Mouse (Mus musculus) forebrain, postnatal 0 days (tissue): ENCODE data around the gene Polr2b. TPM values are rescaled to one million over a fixed set of nuclear protein-coding genes. Genes with fewer than 3 reads are reported as not detected.

Experiments
- ATAC-seq: fragments of 200-750 bp; cut with Nextera tagmentation; 2 replicates; pipeline ENCODE4 v1.8.0; 2017; ENCODE audit warnings: mild to moderate bottlenecking, moderate library complexity
- DNase-seq: peaks from one replicate; pipeline ENCODE4 v3.0.0-alpha.2; 2015
- H3K27ac ChIP-seq: fragments of 300-500 bp; sonication (generic); 2 replicates; pipeline ENCODE4 v1.5.1; 2014; ENCODE audit warnings: low read depth, mild to moderate bottlenecking, antibody characterized with exemption, low read length, moderate library complexity, mixed read lengths
- H3K27me3 ChIP-seq: fragments of 300-500 bp; sonication (generic); 2 replicates; pipeline ENCODE4 v1.6.1; 2014; ENCODE audit warnings: mild to moderate bottlenecking, low read length, mixed read lengths; ENCODE audit not compliant: insufficient read depth
- H3K36me3 ChIP-seq: fragments of 300-500 bp; sonication (generic); 2 replicates; pipeline ENCODE4 v1.6.1; 2014; ENCODE audit warnings: mild to moderate bottlenecking, moderate library complexity; ENCODE audit not compliant: insufficient read depth
- H3K4me1 ChIP-seq: fragments of 300-500 bp; sonication (generic); 2 replicates; pipeline ENCODE4 v1.6.1; 2014; ENCODE audit warnings: antibody characterized with exemption; ENCODE audit not compliant: insufficient read depth
- H3K4me2 ChIP-seq: fragments of 300-500 bp; sonication (generic); 2 replicates; pipeline ENCODE4 v1.6.1; 2014; ENCODE audit warnings: low read depth, mild to moderate bottlenecking, moderate library complexity
- H3K4me3 ChIP-seq: fragments of 300-500 bp; sonication (generic); 2 replicates; pipeline ENCODE4 v1.5.1; 2014; ENCODE audit warnings: low read depth, low read length, mixed read lengths
- H3K9ac ChIP-seq: fragments of 300-500 bp; sonication (generic); 2 replicates; pipeline ENCODE4 v1.6.1; 2014; ENCODE audit warnings: mild to moderate bottlenecking
- H3K9me3 ChIP-seq: fragments of 300-500 bp; sonication (generic); 2 replicates; pipeline ENCODE4 v1.6.1; 2016; ENCODE audit warnings: low read length
- CTCF ChIP-seq: sonication (generic); IDR thresholded peaks from 2 replicates; pipeline ENCODE4 v1.5.1; 2016; ENCODE audit warnings: antibody characterized with exemption, control low read depth, low read depth
- WGBS: fragments of 180-500 bp; shearing (Covaris S2); extraction: QIAGEN DNeasy Blood & Tissue Kit; methylation state at CpG from one replicate; pipeline ENCODE4 v1.1.7; 2014; 5-methylcytosine and 5-hydroxymethylcytosine counted together
- polyA plus RNA-seq: library from polyadenylated mRNA; unstranded; fragments of >200 nt; fragmentation: Nextera tagmentation; extraction: Ambion mirVana; gene quantifications from 2 replicates; pipeline ENCODE4 v1.2.1, GENCODE M21; 2015
- total RNA-seq: library from RNA; depleted of rRNA; stranded (reverse); fragments of >200 nt; gene quantifications from 2 replicates; pipeline ENCODE4 v1.2.3, GENCODE M21; 2014

Polr2b gene
- total and polyA plus RNA-seq, 2 experiments from 2014 or later = 53.2 to 97.5 TPM

DNA sequence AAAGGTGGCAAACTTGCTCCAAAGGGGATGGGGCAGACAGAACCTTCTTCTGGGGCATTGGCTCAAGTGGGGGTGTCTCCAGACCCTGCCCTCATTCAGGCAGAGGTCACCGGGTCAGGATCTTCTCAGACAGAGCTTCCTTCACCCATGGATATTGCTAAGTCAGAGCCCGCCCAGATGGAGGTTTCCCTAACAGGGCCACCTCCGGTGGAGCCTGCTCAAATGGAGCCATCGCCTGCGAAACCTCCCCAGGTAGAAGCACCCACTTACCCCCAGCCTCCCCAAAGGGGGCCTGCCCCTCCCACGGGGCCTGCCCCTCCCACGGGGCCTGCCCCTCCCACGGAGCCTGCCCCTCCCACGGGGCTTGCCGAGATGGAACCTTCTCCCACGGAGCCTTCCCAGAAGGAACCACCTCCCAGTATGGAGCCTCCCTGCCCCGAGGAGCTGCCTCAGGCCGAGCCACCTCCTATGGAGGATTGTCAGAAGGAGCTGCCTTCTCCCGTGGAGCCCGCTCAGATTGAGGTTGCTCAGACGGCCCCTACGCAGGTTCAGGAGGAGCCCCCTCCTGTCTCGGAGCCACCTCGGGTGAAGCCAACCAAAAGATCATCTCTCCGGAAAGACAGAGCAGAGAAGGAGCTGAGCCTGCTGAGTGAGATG is 28.3 kb upstream of the Polr2b start:
- TF ChIP-seq CTCF = no peak
- 84% methylated on average over 20 of the region's 20 CpGs for WGBS
- Histone ChIP-seq H3K9me3 (no peaks in the 10 kb centered on the region), H3K4me2 (no peak overlapping the region), H3K9ac (no peak overlapping the region), H3K27me3 (no peaks in the 10 kb centered on the region), H3K36me3 (peaks cover 31% of the 10 kb centered on the region), H3K4me1 (no peaks in the 10 kb centered on the region), H3K4me3 (no peak overlapping the region), H3K27ac (no peak overlapping the region)
- DNase-seq = no peak
- no peak for ATAC-seq

DNA sequence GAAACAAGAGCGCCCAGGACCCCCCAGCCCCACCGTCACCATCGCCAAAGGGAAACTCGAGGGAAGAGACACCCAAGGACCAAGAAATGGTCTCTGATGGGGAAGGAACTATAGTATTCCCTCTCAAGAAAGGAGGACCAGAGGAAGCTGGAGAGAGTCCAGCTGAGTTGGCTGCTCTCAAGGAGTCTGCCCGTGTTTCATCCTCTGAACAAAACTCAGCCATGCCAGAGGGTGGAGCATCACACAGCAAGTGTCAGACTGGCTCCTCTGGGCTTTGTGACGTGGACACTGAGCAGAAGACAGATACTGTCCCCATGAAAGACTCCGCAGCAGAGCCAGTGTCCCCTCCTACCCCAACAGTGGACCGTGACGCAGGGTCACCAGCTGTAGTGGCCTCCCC is 27.7 kb upstream of the Polr2b start:
- H3K9ac ChIP-seq = no peak overlapping the region
- H3K36me3 ChIP-seq = peaks cover 29% of the 10 kb centered on the region
- no peak overlapping the region for H3K27ac ChIP-seq
- DNase-seq (no peak), ATAC-seq (no peak)
- H3K4me1 ChIP-seq = no peaks in the 10 kb centered on the region
- no peaks in the 10 kb centered on the region for H3K9me3 ChIP-seq
- no peaks in the 10 kb centered on the region for H3K27me3 ChIP-seq
- H3K4me3 ChIP-seq = no peak overlapping the region
- 81% methylated on average over 9 of the region's 9 CpGs for WGBS
- H3K4me2 ChIP-seq = no peak overlapping the region
- no peak for TF ChIP-seq CTCF

DNA sequence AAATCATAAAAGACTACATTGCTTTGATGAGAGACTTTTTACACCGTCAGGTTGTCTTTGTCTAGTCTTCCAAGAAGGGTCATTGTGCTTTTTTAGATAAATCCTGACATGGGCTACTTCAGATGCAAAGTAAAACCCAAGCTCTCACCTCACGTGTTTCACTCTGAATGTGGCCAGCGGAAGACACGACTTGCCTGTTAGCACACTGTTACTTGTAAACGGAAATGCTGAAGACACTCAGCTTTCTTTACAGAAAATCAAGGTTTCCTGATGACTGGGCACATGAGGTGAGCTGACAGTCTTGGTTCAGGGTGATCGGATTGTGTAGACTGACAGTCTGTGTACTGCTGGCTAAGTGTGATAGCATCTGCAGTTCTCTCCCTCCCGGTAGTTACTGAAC is 24.3 kb upstream of the Polr2b start:
- Histone ChIP-seq H3K4me3 (no peak overlapping the region), H3K36me3 (peaks cover 41% of the 10 kb centered on the region), H3K9me3 (no peaks in the 10 kb centered on the region), H3K4me2 (no peak overlapping the region), H3K9ac (no peak overlapping the region), H3K27me3 (no peaks in the 10 kb centered on the region), H3K4me1 (no peaks in the 10 kb centered on the region), H3K27ac (no peak overlapping the region)
- DNase-seq (no peak), ATAC-seq (no peak)
- WGBS = 75% methylated on average over 7 of the region's 7 CpGs
- no peak for TF ChIP-seq CTCF

DNA sequence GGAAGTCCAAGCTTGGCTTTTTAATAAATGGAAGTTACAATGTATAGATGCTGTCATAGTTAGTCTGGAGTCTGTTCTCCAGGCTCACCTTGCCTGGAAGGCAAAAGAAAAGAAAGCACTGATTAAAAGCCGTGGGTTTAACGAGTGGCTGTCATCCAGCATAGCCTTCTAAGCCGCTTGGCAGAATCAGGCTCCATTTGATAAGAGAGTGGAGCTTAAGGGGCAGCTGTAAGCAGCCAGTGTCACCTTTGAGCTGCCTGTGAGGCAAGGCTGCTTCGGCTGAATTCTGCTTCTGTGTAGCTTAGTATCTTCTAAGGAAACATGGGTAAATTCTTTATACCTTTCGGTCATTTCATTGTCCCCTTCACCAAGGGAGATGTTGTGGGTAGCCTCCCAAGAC is 23.0 kb upstream of the Polr2b start:
- Histone ChIP-seq H3K4me1 (no peaks in the 10 kb centered on the region), H3K4me2 (no peak overlapping the region), H3K27me3 (no peaks in the 10 kb centered on the region), H3K27ac (no peak overlapping the region), H3K9me3 (no peaks in the 10 kb centered on the region), H3K4me3 (no peak overlapping the region), H3K36me3 (peaks cover 35% of the 10 kb centered on the region), H3K9ac (no peak overlapping the region)
- no peak for TF ChIP-seq CTCF
- DNase-seq (no peak), ATAC-seq (no peak)
- WGBS = 58% methylated on average over 5 of the region's 5 CpGs

DNA sequence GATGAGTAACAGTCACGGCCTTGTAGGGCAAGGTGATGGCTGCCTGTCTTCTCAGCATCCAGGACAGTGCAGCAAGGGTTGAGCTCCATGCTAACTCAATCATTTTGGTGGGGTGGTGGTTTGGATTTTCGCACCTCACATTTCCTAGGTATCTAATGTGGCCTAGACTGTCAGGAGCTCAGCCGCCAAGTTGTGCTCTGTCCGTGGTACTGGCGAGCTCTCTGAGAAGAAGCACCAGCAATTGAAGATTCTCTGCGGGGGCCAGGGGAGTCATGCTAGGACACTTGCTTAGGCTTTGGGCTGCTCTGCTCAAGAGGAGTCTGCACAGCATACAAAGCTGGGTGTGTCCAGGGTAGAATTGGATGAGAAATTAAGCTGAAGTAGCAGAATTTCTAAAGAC is 22.0 kb upstream of the Polr2b start:
- ATAC-seq (no peak), DNase-seq (no peak)
- Histone ChIP-seq H3K4me1 (no peaks in the 10 kb centered on the region), H3K36me3 (peaks cover 36% of the 10 kb centered on the region), H3K9ac (no peak overlapping the region), H3K27me3 (no peaks in the 10 kb centered on the region), H3K4me3 (no peak overlapping the region), H3K4me2 (no peak overlapping the region), H3K9me3 (no peaks in the 10 kb centered on the region), H3K27ac (no peak overlapping the region)
- 79% methylated on average over 6 of the region's 6 CpGs for WGBS
- TF ChIP-seq CTCF = no peak

DNA sequence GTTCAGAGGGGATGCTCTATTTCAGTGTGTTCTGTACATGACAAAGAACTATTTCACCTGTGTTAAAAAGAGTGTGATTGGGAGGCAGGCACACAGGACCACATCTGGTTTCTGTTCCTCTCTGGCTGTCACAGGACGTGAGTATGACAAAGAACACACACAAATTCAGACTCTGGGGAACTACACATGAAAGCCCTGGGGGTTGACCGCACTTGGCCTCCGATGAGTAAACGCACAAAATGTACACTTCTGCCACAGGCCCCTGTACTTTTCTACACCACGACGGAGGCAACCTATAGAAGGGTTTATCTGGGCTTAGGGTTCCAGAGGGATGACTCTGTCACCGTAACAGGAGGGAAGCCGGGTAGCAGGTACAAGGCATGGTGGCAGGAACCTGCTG is 20.3 kb upstream of the Polr2b start:
- TF ChIP-seq CTCF = no peak
- no peak for DNase-seq
- H3K4me1 ChIP-seq = no peaks in the 10 kb centered on the region
- ATAC-seq = no peak
- no peak overlapping the region for H3K4me2 ChIP-seq
- WGBS = 91% methylated on average over 8 of the region's 8 CpGs
- no peaks in the 10 kb centered on the region for H3K27me3 ChIP-seq
- no peak overlapping the region for H3K4me3 ChIP-seq
- H3K36me3 ChIP-seq = peaks cover 45% of the 10 kb centered on the region
- no peaks in the 10 kb centered on the region for H3K9me3 ChIP-seq
- no peak overlapping the region for H3K9ac ChIP-seq
- no peak overlapping the region for H3K27ac ChIP-seq

DNA sequence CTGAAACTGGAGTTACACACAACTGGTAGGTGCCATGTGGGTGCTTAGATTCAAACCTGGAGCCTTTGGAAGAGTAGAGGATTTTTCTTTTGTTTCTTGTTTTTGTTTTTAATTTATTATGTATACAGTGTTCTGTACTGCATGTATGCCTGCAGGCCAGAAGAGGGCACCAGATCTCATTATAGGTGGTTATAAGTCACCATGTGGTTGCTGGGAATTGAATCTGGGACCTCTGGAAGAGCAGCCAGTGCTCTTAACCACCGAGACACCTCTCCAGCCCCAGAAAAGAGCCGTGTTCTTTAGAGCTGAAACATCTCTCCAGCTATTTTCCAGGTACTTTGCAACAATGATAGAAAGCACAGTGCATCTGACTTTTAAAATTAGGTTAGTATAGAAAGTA is 19.3 kb upstream of the Polr2b start:
- Histone ChIP-seq H3K4me1 (no peaks in the 10 kb centered on the region), H3K36me3 (peaks cover 52% of the 10 kb centered on the region), H3K9ac (no peak overlapping the region), H3K4me3 (no peak overlapping the region), H3K9me3 (no peaks in the 10 kb centered on the region), H3K27me3 (no peaks in the 10 kb centered on the region), H3K4me2 (no peak overlapping the region), H3K27ac (no peak overlapping the region)
- ATAC-seq (no peak), DNase-seq (no peak)
- no peak for TF ChIP-seq CTCF
- WGBS = 95% methylated on average over 2 of the region's 2 CpGs
